Mouse (Mus musculus) telencephalon, adult 2 months (tissue): ENCODE measurements around the gene Cideb.
"Not testable (repeated sequence)": the region's sequence is repeated elsewhere in the genome, so short reads cannot be mapped to it uniquely, and the experiment has no call there.

Experiments
- DNase-seq: peaks from one replicate; pipeline ENCODE4 v3.0.0-alpha.2; 2011; ENCODE audit warnings: low read depth, low spot score

Cideb gene

DNA sequence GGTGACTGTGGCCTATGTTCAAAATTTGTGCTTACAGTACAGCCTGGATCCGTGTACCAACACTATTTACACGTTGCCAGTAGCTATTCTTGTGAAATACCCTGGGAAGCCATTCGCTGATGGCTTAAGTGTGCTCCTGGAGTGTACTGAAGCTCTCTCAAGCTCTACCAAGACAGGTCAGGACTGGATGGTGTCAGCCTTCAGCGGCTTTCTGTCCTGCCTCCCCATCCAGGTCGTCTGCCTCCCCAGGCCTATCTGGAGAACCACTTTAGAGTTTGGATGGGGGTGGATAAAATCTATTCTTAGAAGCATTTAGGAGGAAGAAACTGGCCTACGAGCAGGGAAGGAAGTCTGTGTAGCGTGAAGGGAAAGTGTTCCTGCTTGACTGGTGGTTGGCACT, 4.9 kb upstream of the Cideb start:
- DNase-seq, result no peak

DNA sequence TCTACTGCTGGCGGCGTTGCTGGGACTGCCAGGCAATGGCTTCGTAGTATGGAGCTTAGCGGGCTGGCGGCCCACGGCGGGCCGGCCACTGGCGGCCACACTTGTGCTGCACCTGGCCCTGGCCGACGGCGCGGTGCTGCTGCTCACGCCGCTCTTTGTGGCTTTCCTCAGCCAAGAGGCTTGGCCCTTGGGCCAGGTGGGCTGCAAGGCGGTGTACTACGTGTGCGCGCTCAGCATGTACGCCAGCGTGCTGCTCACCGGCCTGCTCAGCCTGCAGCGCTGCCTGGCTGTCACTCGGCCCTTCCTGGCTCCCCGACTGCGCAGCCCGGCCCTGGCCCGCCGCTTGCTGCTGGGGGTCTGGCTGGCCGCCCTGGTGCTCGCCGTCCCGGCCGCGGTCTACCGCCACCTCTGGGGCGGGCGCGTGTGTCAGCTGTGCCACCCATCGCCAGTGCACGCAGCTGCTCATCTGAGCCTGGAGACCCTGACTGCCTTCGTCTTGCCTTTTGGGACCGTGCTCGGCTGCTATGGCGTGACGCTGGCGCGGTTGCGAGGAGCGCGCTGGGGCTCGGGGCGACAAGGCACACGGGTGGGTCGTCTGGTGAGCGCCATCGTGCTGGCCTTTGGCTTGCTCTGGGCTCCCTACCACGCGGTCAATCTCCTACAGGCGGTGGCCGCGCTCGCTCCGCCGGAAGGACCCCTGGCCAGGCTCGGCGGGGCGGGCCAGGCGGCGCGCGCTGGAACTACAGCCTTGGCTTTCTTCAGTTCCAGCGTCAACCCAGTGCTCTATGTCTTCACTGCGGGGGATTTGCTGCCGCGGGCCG, 4.0 kb upstream of the Cideb start:
- no peak for DNase-seq

DNA sequence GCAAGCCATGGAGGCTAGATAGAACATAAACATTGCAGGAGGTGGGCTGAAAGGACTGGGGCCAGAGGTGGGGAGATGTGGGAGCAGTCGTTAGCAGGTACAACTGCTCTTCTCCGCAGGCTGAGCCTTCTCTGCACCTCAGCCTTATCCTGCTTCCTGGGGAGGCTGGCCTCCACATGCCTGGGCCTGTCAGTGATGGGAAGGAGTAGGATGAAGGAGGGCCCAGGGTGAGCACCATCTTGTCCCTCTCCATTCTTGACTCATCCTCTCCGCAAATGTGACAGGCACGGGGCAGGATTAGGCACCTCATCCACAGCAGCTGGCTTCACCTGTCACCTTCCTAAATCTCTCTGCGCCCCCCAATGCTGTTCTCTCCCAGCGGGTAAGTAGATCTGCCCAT, 2.9 kb upstream of the Cideb start, which contains the start of gene Ltb4r2:
Gene Ltb4r2, plus strand, starts transcription at position 266 of the 400 bp plus-strand sequence.
- no peak for DNase-seq

DNA sequence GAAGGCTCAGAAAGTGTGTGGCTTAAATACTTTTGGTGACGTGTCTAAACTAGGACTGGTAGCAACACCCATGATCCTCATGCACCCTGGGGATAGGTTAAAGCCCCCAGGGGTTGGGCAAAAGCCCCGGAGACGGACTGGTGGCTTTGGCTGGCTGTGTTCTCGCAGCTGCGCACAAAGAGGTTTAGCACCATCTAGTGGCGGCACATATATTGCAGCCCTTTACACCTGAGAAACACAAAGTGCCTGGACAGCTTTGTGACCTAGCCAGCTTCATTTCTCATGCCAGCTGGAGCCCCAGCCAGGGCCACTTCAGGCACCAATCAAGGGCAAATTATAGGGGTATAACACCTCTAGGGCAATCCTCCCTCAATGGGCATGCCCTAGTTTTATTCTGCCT, 1.9 kb upstream of the Cideb start:
- not testable (repeated sequence) for DNase-seq

DNA sequence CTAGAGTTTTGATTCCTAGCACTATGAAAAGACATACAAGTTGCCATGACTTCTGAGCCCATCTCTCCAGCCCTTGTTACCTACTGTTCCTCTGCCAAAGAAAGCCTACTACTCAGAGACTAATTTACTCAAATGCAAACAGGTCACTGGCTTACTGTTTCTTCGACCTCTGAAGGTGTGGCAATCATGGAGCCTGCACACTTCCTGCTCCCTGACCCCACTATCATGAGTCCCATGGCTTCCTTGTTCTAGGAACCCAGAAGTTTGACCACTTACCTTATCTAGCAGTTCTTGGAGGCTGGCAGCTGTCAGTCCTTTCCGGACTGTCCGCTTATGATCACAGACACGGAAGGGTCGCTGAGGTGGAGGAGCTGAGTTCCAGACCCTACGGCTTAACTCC, 692 bp downstream of the Cideb start:
- no peak for DNase-seq

DNA sequence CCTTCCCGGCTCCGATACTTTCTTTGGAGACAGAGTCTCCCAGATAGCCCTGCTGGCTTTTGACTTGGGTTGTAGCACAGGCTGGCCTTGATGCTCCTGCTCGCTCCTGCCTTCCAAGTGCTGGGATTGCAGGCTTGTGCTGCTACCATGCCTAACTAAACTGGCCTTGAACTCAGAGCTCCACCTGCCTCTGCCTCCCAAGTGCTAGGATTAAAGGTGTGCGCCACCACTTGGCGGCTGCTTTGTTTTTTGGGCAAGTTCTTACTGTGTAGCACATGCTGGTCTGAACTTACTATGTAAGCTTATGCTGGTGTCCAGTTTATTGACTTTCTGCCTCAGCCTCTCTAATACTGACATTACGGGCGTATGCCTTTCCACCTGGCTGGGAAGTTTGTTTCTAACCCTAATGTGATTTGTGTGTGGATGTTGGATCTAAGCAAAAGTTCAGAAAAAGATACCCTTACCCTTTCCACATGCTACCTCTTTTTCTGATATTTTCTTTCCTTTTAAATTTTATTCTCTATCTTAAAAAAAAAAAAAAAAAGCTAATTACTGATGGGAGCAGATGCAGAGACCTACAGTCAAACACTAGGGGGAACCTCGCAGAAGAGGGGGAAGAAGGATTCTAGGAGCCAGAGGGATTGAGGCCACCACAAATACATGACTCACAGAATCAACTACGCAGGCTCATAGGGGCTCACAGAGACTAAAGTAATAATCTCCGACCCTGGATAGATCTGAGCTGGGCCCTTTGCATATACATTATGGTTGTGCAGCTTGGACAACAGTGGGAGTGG, 11.0 kb downstream of the Cideb start:
- DNase-seq, result no peak

DNA sequence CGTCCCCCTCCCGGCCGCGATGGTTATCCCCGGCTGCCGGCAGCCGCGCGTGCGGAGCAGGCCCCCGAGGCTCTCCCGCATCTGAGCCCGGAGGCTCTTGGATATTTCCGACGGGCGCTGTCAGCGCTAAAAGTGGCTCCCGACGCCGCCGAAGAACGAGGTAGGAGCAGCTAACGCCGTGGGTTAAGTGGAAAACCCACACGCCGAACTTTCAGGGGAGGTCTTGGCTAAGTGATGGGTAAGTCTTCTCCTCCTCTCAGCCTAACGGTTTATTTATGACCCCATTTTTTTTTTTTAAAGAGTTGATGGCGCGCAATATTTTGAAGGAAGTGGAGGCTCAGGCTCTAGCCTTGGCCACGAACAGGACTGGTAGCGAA, 12.4 kb downstream of the Cideb start:
- no peak for DNase-seq

DNA sequence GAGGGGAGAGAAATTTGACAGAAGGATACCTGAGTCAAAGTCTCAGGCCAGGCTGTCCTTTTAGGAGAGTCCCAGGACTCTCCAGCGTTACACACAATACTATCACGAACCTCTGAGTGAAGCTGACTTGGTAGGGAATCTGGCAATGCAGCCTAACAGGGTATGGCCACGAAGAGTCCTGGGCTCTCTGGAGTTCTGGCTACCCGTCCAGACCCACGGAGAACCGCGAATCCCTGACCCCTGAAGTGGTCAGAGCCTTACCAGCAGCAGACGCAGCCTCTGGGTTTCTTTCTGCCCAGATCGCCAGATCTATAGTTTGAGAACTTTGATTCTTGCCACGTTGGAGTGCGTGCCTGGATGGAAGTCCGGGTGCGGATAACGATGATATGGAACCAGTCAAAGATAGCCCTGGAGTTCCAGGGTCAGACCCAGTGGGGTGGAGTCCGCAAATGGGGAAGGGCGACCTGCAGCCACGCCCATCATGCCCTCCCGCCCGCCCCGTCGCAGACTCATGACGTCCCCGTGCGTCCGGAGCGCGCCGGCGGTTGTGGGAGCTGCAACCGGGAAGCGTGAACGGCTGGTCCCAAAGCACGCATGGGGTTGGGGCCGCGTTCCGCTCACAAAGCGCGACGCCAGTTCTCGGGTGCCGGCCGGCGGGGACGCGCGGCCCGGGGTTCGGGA, 12.9 kb downstream of the Cideb start, which contains the start of the genes Dhrs1 and Nop9:
Gene Dhrs1, minus strand, starts transcription at position 511 of the 681 bp plus-strand sequence.
Gene Nop9, plus strand, starts transcription at position 514 of the 681 bp plus-strand sequence.
- DNase-seq, result peak; percentile 60

DNA sequence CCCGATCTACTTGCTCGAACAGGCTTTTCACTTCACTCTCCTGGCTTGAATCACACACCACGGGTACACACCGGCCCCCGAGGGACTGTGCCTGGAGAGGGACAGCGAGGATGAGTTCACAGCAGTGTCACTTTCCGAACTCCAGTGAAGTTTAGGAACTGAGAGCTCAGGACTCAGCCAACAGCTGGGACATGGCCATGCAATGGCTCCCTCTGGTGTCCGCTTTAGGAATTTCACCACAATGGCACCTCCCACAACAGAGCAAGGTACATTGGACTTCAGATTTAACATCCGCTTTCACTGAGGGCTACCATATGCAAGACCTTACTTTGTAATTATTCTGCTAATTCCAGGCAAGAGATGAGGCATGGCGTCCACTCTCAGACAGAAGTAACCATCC, 14.5 kb downstream of the Cideb start:
- DNase-seq, result peak; percentile 44

DNA sequence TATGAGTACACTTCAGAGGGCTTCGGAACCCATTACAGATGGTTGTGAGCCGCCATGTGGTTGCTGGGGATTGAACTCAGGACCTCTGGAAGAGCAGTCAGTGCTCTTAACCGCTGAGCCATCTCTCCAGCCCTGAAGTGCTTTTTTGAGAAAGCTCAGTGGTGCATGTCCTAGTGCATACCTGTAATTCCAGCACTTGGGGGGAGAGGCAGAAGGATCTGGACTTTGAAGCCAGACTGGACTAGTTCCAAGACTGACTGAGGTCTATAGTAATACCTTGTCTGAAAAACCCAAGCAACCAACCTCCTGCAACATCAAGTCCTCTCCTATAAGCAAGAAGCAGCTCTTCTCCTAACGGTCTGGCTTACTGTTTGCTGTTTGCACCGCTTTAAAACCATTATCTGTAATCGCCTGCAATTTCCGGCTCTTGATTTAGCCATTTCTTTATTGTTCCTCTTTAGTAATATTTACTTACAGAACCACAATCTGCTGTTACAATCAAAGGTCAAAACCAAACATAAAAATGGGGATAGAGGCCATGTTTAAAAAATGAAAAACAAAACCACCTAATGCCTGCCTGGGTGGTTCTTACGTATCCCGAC, 21.1 kb downstream of the Cideb start:
- no peak for DNase-seq

DNA sequence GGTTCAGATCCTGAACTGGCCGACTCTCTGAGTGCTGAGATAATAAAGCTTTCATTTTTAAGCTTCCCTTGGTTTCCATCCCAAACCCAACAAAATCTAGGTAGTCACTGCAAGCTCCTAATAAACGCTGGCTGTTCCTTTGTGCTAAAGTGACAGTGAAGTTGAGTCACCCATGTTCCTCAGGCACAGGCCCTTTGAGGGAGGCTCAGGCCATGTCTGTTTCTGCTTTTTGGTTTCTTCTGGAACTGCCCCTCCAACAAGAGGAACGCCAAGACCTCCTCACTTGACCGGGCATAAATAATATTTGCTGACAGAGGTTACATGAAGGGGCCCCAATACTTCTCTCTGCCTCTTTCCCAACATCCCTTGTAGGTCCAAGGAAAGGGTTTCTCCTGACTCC, 22.5 kb downstream of the Cideb start:
- no peak for DNase-seq

DNA sequence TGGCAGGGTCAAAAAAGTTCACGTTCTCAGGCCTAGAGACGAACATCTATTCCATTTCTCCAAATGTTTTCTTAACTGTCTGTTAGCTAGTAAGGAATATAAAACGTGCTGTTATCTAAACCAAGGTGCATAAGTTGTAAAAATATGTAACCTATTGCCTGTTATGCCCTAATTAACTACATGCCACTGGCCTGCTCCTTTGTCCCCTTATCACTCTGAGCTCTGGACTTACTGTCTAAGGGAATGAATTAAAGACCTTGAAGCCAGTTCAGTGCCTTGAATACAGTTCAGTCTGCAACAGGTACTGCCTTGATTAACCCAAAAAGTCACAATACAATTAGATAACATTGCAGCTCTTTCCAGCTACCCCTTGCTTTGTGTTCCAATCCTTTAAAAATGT, 22.9 kb downstream of the Cideb start:
- DNase-seq, result no peak

DNA sequence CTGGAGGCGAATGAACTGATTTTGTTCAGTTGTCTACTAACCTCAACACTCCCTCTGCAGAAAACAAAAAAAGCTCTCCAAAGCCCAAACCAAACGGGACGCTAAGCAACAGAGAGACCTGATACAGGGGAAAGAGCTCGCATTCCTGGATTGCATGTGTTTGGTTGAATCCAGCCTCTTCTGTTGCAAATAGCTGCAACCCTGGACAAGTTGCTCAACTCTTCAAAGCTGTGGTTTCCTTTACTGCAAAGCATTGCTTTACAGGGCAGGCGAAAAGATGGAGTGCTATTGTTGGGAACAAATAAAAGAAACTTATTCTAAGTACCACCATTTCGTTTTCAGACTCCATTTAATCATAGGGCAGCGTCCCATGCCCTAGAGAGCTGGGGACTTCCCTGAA, 23.4 kb downstream of the Cideb start:
- no peak for DNase-seq

DNA sequence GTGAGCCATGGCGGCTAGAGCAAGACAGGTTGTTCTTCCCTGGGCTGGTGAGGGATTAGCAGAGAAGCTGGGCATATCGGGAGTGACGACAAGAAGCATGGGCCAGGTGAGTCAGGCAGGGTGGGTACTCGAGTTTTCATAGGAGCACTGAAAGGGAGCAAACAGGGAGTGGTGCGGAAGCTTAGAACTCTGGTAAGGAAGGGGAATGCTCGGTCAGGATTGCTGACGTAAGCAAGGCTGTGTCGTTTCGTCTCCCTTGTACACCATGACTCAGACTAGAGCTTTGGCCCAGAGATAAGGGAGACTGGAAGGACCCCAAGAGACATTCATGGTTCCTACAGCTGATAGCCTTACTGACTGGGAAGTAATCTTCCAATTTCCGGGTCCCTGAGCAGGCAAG, 24.4 kb downstream of the Cideb start:
- no peak for DNase-seq

DNA sequence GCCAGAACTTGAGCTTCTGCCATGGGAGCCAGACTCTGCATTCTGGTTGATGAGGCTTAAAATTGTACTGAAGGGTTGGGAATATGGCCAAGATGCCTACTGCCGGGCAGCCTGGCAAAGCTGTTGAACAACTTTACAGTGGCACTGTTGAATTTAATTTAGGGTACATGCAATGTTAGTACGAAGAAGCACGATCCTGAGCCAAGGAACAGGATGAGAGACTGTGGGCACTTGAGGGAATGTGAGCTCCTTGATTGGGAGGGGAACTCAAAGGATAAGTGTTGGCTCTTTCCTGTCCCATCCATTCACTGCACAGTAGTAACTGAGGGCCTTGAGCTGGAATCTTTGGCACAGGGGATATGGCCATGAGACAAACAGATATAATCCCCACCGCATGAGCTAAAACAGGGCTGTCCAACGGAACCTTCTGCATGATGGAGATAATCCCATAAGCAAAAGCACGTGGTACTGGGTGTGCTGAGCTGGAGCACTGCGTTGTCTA, 27.7 kb downstream of the Cideb start:
- DNase-seq, result peak; percentile 65

DNA sequence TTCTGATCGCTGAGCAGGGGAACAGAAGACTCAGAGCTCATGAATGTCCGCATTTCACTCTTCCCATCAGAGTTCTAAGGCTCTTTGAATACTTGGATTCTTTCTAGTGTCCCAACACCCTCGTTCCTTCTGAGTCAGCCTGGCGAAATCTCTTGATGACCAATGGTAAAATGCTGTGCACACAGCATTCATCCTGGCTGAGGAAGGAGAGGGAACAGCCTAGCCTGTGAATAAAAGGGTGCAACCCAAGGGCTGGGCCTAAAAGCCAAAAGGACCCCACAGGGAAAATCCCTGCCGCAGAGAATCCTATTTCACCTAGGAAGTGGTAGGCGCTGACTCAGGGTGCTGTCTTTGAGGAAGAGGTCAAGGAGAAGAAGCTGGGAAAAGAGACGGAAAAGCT, 28.1 kb downstream of the Cideb start:
- no peak for DNase-seq

DNA sequence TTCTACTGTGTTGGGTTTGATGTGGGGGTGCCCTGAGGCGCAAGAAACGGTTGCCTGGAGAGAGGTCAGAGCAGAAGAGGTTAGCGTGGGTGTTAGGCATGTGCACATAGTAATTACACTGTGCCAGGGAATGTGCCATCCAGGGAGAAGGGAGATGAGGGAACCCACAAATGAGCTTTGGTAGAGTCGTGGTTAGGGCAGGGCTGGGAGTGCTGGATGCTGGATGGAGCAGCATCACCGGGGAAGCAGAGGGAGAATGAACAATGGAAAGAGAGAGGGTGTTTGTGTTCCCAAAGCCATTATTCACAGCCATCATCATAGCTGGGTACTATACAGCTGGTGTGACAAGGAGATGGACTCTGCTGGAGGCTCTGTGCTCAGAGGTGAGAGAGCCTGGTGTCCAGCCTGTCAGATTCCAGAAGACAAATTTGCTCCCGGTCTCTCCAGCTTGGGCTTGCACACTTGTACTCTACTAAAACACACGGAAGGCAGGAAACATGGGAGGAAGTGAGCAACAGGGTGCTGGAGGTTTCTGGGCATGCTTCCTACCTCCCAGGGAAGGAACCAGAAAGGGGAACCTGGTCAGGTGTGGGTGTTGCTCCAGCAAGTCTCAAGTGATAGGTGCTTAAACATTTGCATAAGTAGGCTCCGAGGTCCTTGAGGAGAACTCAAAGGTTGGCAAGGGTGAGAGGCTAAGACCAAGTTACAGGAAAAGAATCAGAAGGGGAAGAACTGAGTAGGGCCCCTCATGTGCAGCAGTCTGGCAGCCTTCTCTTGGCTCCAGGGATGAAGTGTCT, 30.2 kb downstream of the Cideb start:
- no peak for DNase-seq

DNA sequence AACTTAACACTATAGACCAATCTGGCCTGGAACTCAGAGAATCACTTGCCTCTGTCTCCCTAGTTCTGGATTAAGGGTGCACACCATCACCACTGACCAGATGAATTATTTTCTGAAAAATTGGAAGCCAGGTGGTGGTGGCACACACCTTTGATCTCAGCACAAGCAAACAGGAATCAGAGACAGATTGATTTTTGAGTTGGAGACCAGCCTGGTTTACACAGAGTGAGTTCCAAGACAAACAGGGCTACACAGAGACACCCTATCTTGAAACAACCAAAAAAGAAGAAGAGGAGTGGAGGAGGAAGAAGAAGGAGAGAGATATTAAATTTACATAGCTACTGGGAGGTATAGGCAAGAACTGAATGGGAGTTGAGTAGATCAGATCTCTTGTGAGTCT, 32.0 kb downstream of the Cideb start:
- no peak for DNase-seq

DNA sequence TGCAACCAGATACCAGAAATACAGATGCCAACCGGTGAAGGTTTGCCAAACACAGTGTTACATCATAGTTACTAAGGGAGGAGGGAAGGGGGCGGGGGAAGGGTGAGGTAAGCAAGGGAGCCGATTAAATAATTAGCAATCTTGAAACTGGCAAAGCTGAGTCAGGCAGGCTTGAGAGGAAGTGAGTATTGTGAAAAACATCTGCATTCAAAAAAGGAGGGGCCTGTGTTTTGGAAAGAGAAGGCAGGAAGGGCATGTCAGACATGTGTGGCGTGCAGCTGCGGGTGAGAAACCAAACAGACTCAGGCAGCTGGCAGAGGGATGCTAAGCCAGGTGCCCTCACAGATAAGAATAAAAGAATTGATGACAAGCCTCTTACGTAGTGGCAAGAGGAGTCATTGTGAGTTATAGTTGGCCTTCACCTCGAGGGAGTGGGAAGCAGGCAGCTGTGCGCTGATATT, 33.8 kb downstream of the Cideb start:
- no peak for DNase-seq

DNA sequence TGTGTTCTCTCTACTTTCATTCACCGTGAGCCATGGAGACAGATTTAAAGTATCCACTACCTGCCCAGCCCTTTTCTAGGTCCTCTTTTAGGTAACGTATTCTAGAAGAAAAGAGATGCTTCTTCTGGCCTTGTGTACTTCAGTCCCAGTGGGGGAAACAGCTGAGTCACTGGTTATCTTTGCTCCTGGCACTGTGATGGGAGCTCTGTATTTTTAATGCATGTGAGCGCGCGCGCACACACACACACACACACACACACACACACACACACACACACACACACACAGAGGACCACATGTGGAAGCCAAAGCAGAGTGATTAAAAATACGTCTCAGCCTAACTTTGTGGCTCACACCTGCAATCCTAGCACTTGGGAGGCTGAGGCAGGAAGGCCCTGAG, 34.8 kb downstream of the Cideb start:
- no peak for DNase-seq
